In the genomic region with DNA sequence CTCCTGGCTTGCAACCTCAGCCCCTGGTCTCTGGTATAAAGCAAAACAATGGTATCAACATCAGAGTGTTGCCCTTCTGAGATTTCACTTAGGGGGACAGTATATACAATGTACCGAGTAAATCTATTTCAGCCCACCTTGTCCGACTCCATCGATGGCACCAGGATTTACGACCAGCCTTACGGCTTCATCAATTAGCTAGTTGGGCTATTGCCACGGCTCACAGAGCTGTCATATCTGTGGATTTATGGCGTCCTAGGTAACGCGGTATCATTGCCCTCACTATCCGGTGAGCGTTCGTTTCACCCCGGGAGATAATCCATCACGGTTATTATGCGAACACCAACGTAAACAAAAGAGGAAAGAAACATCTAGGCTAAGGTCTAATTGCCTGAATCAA, we compare ENCODE assay signal across 11 mouse cellular contexts.
"Had no signal": no experiment of that assay in that cellular context is flagged by ENCODE, and none has a peak within 500 bp of the region (broad histone marks: within the 10 kb centered on the region; RNA-seq: fewer than 3 reads in every experiment).

No protein-coding gene starts in this region.

- H3K27ac ChIP-seq: layer of hippocampus, adult 2 months; limb, embryonic 13.5 days; liver, embryonic 14.5 days; stomach, embryonic 15.5 days had no signal

- H3K9me3 ChIP-seq: limb, embryonic 13.5 days; stomach, embryonic 15.5 days had no signal

- H3K9ac ChIP-seq: limb, embryonic 13.5 days; liver, embryonic 14.5 days; stomach, embryonic 15.5 days had no signal

- H3K4me3 ChIP-seq: layer of hippocampus, adult 2 months; limb, embryonic 13.5 days; stomach, embryonic 15.5 days had no signal

- H3K4me2 ChIP-seq: limb, embryonic 13.5 days; stomach, embryonic 15.5 days had no signal

- H3K27me3 ChIP-seq: limb, embryonic 13.5 days; stomach, embryonic 15.5 days had no signal

- DNase-seq: kidney, adult 18-20 months; kidney, postnatal 4 days; left cerebral cortex, postnatal 4 days; lung, adult 18-20 months; midbrain, embryonic 14.5 days; right cerebral cortex, postnatal 14 days; thymus, postnatal 36 days had no signal

- H3K4me1 ChIP-seq: stomach, embryonic 15.5 days had no signal

- H3K36me3 ChIP-seq: stomach, embryonic 15.5 days had no signal
